Mouse (Mus musculus): ENCODE data around the gene Plod1.

Plod1 gene

GRCm38 (mm10) chr4:147900452-147900851 is 36.1 kb downstream of the Plod1 start:
- in situ Hi-C loops (cut with MboI; ENCODE audit: unreplicated experiment in 2 of 2): loop anchor here in 1 of 2 experiments (5.0 kb wide), 1 partner anchor 33 kb away; the partner anchor contains the start of genes Fv1 and Miip

GRCm38 (mm10) chr4:147897348-147897747 is 39.2 kb downstream of the Plod1 start:
- in situ Hi-C loops (cut with MboI; ENCODE audit: unreplicated experiment in 2 of 2): no loop called here

- in situ Hi-C loops (cut with MboI; ENCODE audit: unreplicated experiment in 2 of 2): no loop called here
These were observed 40.2 kb downstream of the Plod1 start for GRCm38 (mm10) chr4:147896411-147896810.

- in situ Hi-C loops (cut with MboI; ENCODE audit: unreplicated experiment in 2 of 2): no loop called here
These were observed 40.7 kb downstream of the Plod1 start for GRCm38 (mm10) chr4:147895815-147896330.

- in situ Hi-C loops (cut with MboI; ENCODE audit: unreplicated experiment in 2 of 2): no loop called here
These were observed 46.2 kb downstream of the Plod1 start for GRCm38 (mm10) chr4:147890341-147890740.

GRCm38 (mm10) chr4:147888237-147888636 is 48.3 kb downstream of the Plod1 start:
- in situ Hi-C loops (cut with MboI; ENCODE audit: unreplicated experiment in 2 of 2): no loop called here

- in situ Hi-C loops (cut with MboI; ENCODE audit: unreplicated experiment in 2 of 2): no loop called here
These were observed 49.3 kb downstream of the Plod1 start for GRCm38 (mm10) chr4:147887277-147887676.

- in situ Hi-C loops (cut with MboI; ENCODE audit: unreplicated experiment in 2 of 2): no loop called here
These were observed 50.4 kb downstream of the Plod1 start for GRCm38 (mm10) chr4:147886158-147886557.

- in situ Hi-C loops (cut with MboI; ENCODE audit: unreplicated experiment in 2 of 2): no loop called here
These were observed 52.4 kb downstream of the Plod1 start for GRCm38 (mm10) chr4:147884138-147884537.

- in situ Hi-C loops (cut with MboI; ENCODE audit: unreplicated experiment in 2 of 2): no loop called here
These were observed 53.5 kb downstream of the Plod1 start for GRCm38 (mm10) chr4:147883041-147883440.

- in situ Hi-C loops (cut with MboI; ENCODE audit: unreplicated experiment in 2 of 2): no loop called here
These were observed 54.8 kb downstream of the Plod1 start for GRCm38 (mm10) chr4:147881792-147882191.

- in situ Hi-C loops (cut with MboI; ENCODE audit: unreplicated experiment in 2 of 2): no loop called here
These were observed 56.7 kb downstream of the Plod1 start for GRCm38 (mm10) chr4:147879865-147880264.

- in situ Hi-C loops (cut with MboI; ENCODE audit: unreplicated experiment in 2 of 2): no loop called here
These were observed 57.1 kb downstream of the Plod1 start for GRCm38 (mm10) chr4:147879456-147879855.

GRCm38 (mm10) chr4:147878537-147878936 is 58.0 kb downstream of the Plod1 start:
- in situ Hi-C loops (cut with MboI; ENCODE audit: unreplicated experiment in 2 of 2): no loop called here

GRCm38 (mm10) chr4:147875852-147876575 is 60.6 kb downstream of the Plod1 start:
- in situ Hi-C loops (cut with MboI; ENCODE audit: unreplicated experiment in 2 of 2): no loop called here

GRCm38 (mm10) chr4:147869238-147869637 is 67.3 kb downstream of the Plod1 start:
- in situ Hi-C loops (cut with MboI; ENCODE audit: unreplicated experiment in 2 of 2): loop anchor here in 1 of 2 experiments (5.0 kb wide), 1 partner anchor 33 kb away; the partner anchor contains the start of gene Mfn2

GRCm38 (mm10) chr4:147868450-147869031 is 68.0 kb downstream of the Plod1 start, which contains the start of the genes Miip and Fv1:
Gene Miip (minus strand): TSS chr4:147868816.
Gene Fv1 (plus strand): TSS chr4:147868979.
- in situ Hi-C loops (cut with MboI; ENCODE audit: unreplicated experiment in 2 of 2): loop anchor here in 1 of 2 experiments (5.0 kb wide), 1 partner anchor 34 kb away; the partner anchor contains the start of gene Mfn2

- in situ Hi-C loops (cut with MboI; ENCODE audit: unreplicated experiment in 2 of 2): loop anchor here in 1 of 2 experiments (5.0 kb wide), 1 partner anchor 34 kb away; the partner anchor contains the start of gene Mfn2
These were observed 68.8 kb downstream of the Plod1 start for GRCm38 (mm10) chr4:147867563-147868449.

GRCm38 (mm10) chr4:147866793-147867192 is 69.8 kb downstream of the Plod1 start:
- in situ Hi-C loops (cut with MboI; ENCODE audit: unreplicated experiment in 2 of 2): loop anchor here in 1 of 2 experiments (5.0 kb wide), 1 partner anchor 36 kb away; the partner anchor contains the start of gene Mfn2

- in situ Hi-C loops (cut with MboI; ENCODE audit: unreplicated experiment in 2 of 2): loop anchor here in 1 of 2 experiments (5.0 kb wide), 1 partner anchor 36 kb away; the partner anchor contains the start of gene Mfn2
These were observed 70.5 kb downstream of the Plod1 start for GRCm38 (mm10) chr4:147866056-147866455.

Measured in v-Abl transformed pro-B cells (cell line).